Mouse (Mus musculus): Measurements from ENCODE around the gene Cct7.
A peak's percentile ranks its signal among the peaks of the same experiment; 100 is the strongest.
"Not testable (repeated sequence)": the region's sequence is repeated elsewhere in the genome, so short reads cannot be mapped to it uniquely, and the experiment has no call there.

Cct7 gene

DNA sequence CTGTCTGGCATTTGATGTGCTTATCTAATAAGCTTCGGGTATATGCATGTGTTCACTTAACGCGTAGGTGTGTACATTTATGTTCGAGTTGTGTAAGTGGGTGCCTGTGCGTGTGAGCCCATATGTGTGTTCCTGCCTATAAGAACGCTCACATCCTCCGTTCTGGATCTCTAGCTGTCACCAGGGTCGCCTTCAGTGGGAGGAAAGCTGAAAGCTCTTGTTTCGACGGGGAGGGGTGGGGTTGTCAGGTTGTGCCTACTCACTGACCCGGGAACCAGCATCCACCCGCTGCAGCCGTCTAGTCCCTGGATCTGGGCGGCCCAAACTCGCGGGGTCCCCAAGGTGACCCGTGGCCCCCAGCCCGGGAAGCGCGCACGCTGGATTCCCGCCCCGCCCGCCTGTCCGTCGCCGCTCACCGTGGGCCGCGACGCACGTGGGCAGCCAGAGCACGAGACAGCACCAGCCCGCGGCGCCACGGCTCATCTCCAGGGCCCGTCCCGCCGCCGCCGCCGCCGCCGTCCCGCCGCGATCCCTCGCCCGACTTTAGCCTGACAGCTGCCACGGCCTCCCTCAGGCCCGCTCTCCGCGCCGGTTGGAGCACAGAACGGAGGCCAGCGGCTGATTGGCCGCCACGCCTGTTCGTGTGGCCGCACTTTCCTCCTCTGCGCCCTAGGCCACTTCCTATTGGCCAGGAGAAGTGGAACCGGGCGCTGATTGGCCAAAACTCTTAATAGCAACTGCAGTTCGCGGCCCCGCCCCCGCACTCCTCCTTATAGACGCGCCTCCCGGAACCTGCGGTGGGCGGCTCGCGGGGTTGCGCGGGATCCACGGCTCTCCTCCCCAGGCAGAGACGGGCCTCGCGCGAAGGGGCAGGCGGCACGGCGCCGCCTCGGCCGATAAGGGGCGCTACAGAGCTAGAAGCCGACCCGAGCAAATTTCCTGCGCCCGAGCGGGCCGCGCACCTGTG is at the start of gene Cct7:
Gene Cct7, plus strand, starts transcription at position 818 of the 967 bp plus-strand sequence.
- peak; percentile 100 for DNase-seq (ENCODE audit: inconsistent ontology term)

DNA sequence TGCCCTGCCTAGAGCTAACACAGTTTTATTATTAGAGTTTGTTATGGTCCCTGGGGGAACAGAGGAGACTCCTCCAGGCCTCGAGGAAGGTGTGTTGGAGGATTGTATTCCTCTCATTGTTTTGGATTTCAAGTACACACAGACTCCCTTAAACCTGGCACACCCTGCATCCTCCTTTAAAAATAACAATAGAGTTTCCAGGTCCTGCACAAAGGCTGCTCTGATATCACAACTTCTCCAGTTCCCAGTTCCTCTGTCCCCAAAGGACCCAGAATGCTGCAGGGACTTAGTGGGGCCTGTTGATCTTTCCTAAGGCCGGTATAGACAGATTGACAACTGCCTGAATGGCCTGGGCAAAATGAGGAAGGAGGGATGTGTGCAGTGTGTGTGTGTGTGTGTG is 48.7 kb upstream of the Cct7 start:
- no peak for DNase-seq (ENCODE audit: inconsistent ontology term)

DNA sequence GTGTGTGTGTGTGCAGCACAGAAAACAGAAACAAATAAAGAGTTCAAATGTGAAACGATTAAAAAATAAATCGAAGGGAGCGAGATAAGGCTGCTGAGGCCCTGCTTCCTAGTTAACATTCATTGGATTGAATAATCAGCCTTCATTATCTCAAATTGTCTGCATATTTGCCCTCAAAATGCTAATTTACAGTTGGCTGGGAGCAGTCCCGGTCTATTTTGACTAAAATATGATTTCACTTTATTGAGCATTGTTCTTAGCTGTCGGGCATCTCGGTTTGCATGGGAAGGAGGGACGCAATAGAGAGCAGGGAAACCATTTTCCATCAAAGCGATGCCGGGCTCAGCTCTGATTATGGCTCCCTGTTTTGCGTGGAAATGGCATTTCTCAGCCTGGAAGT is 48.3 kb upstream of the Cct7 start:
- DNase-seq (ENCODE audit: inconsistent ontology term): peak; percentile 53

DNA sequence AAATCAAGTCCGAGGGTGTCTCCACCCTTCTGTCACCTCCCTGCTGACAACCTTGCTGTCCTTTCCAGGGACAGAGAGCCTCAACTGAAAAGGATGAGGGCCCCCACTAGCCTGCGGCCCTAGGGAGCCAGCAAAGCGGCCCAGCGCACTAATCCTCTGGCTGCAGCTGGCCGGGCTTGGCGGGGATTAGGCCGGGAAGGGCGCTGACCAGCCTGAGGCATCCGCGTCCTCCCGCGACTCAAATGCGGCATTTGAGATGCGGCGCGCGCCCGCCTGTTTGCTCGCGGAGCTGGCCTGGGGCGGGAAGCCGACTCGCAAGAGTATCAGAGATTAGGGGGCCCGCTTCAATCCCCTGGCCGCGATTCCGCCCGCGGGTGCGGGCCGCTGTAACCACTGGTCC is 42.3 kb upstream of the Cct7 start:
- peak; percentile 27 for DNase-seq (ENCODE audit: inconsistent ontology term)

GRCm38 (mm10) chr6:85410771-85411273 is 40.5 kb upstream of the Cct7 start:
- DNase-seq (ENCODE audit: inconsistent ontology term): peak; percentile 89

DNA sequence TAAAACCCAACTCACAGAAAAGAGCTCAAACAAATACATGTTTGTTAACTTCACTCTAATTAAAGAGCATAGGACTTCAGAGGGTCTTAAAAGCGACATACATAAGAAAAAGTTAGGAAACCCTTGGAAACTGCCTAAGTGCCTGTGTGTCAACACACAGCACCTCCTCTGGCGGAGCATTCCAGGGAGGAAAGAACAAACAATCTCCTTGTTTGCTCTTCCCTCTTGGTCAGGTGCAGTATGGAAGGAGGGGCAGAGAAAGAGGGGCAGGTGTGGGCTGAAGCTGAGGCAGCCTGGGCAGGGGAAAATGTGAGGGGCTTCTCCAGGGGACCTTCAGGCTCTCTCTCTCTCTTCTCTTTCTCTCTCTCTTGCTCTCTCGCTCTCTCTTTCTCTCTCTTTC is 35.5 kb upstream of the Cct7 start:
- DNase-seq (ENCODE audit: inconsistent ontology term): no peak

- DNase-seq (ENCODE audit: inconsistent ontology term): peak; percentile 23
Measured at GRCm38 (mm10) chr6:85419150-85419549, 32.2 kb upstream of the Cct7 start.

GRCm38 (mm10) chr6:85423836-85424379 is 27.4 kb upstream of the Cct7 start, which contains the start of gene Noto:
Noto (plus strand) TSS chr6:85423886.
- no peak for DNase-seq (ENCODE audit: inconsistent ontology term)

GRCm38 (mm10) chr6:85431274-85431841 is 20.0 kb upstream of the Cct7 start:
- no peak for DNase-seq (ENCODE audit: inconsistent ontology term)

- peak; percentile 73 for DNase-seq (ENCODE audit: inconsistent ontology term)
Measured at GRCm38 (mm10) chr6:85431842-85432431, 19.4 kb upstream of the Cct7 start, which contains the start of gene Smyd5. Smyd5 (plus strand) TSS chr6:85431989.

- DNase-seq (ENCODE audit: inconsistent ontology term): no peak
Measured at GRCm38 (mm10) chr6:85433865-85434264, 17.4 kb upstream of the Cct7 start.

DNA sequence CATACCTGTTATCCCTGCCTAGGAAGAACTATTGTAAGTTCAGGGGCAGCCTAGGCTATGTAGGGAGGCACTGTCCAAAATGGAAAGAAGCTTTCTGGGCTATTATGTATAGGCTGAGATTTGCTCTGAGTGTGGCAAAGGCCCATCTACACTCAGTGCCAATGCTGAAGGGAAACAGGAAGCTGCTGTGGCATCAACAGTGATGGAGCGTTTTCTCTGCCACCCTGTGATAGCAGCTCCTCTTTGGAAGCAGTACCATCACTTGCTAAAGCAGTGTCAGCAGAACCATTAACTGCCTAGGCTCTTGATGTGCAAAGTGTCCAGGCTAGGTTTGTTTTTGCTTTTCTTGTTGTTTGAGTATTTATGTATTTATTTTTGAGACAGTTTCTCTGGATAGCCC is 15.1 kb upstream of the Cct7 start:
- DNase-seq (ENCODE audit: inconsistent ontology term): no peak

DNA sequence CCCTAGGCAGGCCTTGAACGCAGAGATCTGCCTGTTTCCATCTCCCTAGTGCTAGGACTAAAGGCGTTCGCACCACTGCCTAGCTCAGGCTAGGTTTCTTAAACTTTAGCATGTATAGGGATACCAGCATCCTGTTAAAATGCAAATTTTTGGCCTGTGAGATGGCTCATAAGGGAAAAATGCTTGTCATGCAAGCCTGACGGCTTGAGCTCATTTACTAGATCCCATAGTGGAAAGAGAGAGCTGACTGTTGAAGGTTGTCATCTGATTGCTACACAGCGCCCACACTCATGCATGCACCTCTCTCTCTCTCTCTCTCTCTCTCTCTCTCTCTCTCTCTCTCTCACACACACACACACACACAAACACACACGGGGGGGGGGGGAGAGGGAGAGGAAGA is 14.7 kb upstream of the Cct7 start:
- DNase-seq (ENCODE audit: inconsistent ontology term): peak; percentile 7

- no peak for DNase-seq (ENCODE audit: inconsistent ontology term)
Measured at GRCm38 (mm10) chr6:85441142-85441541, 10.2 kb upstream of the Cct7 start.

DNA sequence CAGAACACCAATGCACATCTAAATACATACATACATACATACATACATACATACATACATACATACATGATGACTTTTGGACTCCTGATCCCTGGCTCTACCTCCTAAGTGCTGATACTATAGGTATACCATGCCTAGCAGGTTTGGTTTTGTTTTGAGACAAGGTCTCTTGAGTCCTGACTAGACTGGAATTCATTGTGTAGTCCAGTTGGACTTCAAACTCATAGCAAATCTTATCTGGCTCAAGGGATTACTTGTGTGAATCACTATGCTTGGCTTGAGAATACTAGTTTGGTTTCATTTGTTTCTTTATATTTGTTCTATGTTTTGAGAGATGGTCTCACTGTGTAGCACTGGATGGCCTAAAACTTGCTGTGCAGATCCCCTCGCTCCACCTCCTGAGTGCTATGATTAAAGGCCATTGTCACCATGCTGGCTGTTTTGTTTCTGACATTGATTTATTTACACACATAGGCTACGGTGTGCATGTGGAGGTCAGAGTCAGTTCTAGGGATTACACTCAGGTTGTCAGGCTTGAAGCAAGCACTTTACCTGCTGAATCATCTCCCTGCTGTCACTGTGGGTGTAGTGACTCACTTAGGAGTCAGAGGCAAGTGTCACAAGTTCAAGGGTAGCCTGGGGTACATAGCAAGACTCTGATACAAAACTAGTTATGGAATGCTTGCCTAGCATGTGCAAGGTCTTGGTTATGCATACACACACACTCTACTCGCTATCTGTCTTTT is 7.7 kb upstream of the Cct7 start:
- DNase-seq (ENCODE audit: inconsistent ontology term): no peak

- DNase-seq (ENCODE audit: inconsistent ontology term): peak; percentile 58
Measured at GRCm38 (mm10) chr6:85444266-85444965, 6.9 kb upstream of the Cct7 start.

GRCm38 (mm10) chr6:85445286-85445685 is 6.0 kb upstream of the Cct7 start:
- DNase-seq (ENCODE audit: inconsistent ontology term): no peak

GRCm38 (mm10) chr6:85447351-85447750 is 4.0 kb upstream of the Cct7 start:
- no peak for DNase-seq (ENCODE audit: inconsistent ontology term)

DNA sequence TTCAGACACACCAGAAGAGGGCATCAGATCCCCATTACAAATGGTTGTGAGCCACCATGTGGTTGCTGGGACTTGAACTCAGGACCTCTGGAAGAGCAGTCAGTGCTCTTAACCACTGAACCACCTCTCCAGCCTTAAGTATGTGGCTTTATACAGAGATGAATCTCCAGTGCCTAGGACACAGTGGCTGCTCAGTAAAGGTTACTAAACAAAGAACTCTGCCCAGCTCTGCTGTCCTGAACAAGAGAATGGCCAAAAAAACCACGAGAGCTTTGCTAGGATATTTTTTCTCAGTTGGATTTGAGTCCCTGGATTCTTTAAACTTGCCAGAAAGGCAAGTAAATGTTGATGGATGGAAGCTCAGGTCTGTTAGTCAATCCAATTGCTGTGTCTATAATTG is 1.2 kb upstream of the Cct7 start:
- DNase-seq (ENCODE audit: inconsistent ontology term): not testable (repeated sequence)

DNA sequence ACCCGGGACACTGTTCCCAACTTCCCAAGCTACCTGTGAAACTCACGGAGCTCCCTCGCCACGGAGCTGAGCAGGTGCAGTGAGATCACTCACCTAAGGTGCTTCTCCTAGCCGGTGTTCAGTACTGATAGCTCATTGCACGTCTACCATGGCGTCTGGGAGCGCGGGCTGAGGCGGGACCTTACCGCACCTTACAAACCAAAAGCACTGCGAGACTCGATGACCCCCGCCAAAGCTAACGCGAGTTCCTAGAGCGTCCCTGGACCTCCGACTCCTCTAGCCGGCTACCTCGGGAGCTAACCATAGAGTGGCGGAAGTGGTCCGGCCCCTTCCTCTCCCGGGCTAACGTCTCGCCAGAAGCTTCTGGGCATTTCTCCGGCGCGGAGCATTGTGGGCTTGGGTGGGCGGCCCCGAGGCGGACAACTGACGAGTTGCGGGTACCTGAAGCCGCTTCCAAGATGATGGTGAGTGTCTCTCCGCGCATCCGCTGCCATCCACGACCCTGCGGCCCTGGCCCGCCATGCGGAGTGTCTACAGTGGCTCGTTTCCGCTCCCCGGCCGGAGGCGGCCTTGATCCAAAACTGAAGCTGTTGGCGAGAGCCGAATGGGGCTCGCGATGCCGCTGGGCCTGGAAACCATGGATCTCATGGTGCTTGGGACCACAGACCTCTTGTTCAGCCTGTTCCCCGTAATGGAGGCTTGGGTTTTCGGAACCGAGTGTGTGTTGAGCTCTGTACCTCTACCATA is 523 bp downstream of the Cct7 start, which contains the start of gene Pradc1:
Gene Pradc1, minus strand, starts transcription at position 307 of the 747 bp plus-strand sequence.
- peak; percentile 98 for DNase-seq (ENCODE audit: inconsistent ontology term)

Data from Muller cell, postnatal 12 days (primary cell).